Mouse (Mus musculus): ENCODE results near the gene Cdiptos.

DNA sequence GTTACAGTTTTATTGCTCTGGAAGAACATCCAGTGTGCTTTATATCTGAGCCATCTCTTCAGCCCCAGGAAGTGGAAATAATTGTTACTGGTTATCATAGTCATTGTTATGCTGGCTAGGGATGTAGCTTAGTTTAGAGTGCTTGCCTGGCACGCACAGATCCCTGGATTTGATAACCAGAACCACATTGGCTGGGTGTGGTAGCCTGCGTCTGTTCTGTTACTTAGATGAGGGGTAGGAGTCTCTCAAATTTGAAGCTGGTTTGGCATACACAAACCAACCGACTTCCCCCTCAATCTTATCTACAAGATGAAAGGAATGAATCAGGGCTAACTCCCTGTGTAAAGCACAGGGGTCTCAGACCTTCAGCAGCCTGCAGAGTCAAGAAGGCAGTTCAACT is 49.6 kb downstream of the Cdiptos start:
- no peak for TF ChIP-seq MAFK (IDR thresholded peaks at IDR 0.05; ENCODE audit: insufficient replicate concordance, low read length)
- TF ChIP-seq ZKSCAN1 (IDR thresholded peaks at IDR 0.05; ENCODE audit: borderline replicate concordance, low read depth, low read length): no peak
- TF ChIP-seq POLR2AphosphoS2 (IDR thresholded peaks at IDR 0.05; ENCODE audit: low read depth, low read length): no peak
- TF ChIP-seq CHD2 (IDR thresholded peaks at IDR 0.05; ENCODE audit: low read length): no peak
- TF ChIP-seq CTCF (conservative IDR thresholded peaks at IDR 0.05 in 1 of 2, IDR thresholded peaks at IDR 0.05 in 1 of 2; ENCODE audit: low read depth in 2 of 2, low read length in 2 of 2): no peak
- TF ChIP-seq KAT2A (IDR thresholded peaks at IDR 0.05; ENCODE audit: insufficient replicate concordance, low read length): no peak
- TF ChIP-seq MXI1 (IDR thresholded peaks at IDR 0.05; ENCODE audit: low read depth, low read length): no peak
